Mouse (Mus musculus) ovary, postnatal 14 days (tissue): Measurements from ENCODE around the gene Cfl1.

Source experiments
- DNase-seq: peaks from one replicate; pipeline ENCODE4 v3.0.0; 2022; ENCODE audit warnings: low spot score

Cfl1 gene

DNA sequence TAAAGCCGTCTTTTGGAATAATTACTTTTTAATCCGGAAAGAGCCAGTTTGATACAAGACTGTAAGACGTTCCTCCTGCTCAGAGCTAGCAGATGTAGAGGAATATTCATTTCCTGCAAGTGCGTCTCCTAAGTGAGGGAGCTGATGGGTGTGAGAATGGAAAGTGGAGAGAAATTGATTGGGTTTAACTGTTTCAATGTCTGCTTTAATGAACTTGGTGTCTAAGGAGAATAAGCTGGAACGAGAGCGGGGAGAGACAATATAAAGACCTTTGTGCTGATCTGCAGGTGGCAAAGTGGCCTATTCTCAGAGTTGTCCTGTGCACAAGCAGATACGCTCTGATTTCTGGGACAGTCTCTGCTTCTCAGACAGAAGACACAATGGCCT is 39.9 kb downstream of the Cfl1 start:
- no peak for DNase-seq

DNA sequence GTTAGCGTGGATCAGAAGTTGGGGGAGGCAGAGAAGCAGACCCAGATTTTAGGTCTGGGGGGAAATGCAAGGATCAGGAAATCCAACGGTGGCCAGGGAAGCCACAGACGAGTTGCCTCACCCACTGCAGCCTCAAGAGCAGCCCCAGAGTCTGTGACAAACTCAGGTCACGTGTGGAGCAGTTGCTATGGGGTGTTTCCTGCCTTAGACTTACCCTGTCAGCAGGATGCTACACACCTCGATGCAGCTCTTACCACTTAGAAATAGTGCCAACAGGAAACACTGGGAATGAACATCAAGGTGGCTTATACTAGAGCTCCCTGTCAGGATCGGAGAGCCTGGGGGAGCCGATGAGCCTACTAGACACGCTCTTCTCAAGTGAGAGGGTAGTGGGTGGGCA is 42.3 kb downstream of the Cfl1 start:
- DNase-seq: no peak

- no peak for DNase-seq
Observed at GRCm38 (mm10) chr19:5538786-5539185, 48.5 kb downstream of the Cfl1 start.

- no peak for DNase-seq
Observed at GRCm38 (mm10) chr19:5543362-5543761, 53.1 kb downstream of the Cfl1 start.

DNA sequence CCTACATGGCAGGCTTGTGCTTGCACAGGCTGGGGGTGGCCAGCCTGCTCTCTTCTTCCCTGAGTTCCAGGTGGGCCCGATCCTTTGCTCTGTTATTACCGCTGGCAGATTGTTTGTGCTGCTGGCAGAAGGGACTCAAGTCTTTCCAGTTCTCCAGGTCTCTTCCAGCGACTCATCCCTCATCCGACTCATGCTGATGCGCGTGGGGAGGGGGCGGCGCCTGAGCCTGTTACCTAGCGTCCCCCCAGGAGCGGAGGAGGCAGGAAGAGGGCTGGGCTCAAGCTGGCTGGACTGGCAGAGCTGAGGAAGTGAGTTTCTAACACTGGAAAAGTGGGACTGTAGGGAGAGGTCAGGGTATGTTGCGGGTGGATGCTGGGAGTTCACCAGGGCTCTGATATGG is 53.8 kb downstream of the Cfl1 start:
- no peak for DNase-seq
